Mouse (Mus musculus): ENCODE results near the gene Arhgef2.
A peak's percentile ranks its signal among the peaks of the same experiment; 100 is the strongest.

Arhgef2 gene

DNA sequence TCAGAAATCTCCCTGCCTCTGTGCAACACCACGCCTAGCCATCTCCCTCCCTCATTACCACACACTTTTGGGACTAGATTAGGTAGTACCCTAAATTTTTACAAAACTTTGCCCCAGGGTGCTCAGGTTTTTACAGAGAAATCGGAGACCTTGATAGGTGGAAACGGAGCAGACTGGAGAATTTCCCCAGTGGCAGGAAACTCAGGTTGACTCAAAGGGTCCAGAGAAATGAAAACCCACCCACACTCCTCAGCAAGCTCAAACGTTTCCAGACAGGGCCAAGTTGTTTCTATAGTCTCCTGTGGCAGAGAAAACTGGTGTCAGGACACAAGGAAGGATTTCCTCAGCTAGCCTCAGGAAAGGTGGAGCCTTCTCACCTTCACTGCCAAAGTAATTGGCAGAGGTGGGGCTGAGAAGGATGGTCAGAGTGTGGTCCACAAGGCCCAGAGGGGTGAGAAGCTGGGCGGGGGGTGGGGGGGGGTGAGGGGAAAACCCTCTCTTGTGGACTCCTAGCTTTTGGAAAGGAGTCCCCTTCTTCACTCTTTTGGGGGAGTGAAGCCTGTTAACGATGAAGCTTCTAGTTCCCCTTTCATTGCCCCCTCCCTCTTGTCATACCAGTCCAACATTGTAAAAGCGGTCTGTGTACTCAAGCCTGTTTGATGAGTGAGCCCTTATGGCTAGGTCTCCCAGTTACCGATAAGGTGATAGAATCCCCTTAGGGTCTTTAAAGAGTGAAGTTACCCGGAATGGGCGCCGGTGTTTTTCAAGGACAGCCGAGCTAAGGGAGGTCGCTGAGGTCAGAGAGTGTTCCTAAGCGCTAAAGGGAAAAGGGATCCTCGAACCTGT lies 14.6 kb downstream of the Arhgef2 start:
- no peak for DNase-seq (ENCODE audit: low spot score in 2 of 2)

DNA sequence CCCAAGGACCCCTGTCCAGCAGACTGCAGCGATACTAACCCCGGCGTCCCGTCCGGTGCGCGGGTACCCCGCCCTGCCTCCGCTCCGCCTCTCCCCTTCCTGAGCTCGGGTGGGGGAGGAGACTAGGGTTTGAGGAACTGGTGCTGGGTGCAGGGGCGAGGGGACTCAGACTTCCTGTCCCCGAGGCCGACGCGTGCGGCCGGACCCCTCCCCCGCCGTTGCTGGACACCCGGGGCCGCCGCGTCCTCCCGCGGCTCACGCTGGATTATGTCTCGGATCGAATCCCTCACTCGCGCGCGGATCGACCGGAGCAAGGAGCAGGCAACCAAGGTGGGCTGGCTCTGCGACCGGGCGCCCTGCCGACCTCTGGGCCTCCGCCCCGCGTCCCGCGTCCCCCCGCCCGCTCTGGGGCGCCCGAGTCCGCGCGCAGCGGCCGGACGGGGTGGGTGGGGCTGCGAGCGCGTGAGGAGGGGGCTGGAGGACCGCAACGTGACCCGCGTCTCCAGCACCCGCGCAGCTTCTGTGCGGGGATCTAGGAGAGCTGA lies 15.3 kb downstream of the Arhgef2 start:
- DNase-seq (ENCODE audit: low spot score in 2 of 2) = peak; percentile 57 to 78

DNA sequence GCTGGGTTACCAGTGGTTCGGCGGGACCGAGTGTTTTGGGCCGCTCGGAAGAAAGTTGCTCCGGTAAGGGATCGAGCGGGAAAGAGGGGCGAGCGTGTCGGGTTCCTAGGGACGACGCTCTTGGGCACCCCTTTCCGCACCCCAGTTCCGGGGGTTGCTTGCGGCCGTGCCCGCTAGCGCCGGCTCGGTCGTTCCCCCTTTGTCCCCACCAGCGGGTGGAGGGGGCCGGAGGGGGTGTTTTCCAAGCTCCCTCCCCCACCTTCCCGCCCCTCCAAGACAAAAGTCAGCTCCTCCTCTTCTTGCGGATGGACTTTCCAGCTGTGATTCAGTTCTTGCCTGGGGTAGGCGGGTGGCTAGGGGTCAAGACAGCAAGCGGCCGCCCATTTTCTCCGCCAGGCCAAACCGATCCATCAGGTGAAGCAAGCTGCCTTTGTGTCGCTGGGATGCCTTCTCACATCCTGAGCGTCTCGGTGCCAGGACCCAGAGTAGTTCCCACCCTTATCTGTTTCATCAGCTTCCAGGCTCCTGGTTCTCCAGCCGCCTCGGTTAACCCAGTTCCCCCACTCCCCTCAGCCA lies 15.9 kb downstream of the Arhgef2 start:
- DNase-seq (ENCODE audit: low spot score in 2 of 2) = peak; percentile 46 to 62

DNA sequence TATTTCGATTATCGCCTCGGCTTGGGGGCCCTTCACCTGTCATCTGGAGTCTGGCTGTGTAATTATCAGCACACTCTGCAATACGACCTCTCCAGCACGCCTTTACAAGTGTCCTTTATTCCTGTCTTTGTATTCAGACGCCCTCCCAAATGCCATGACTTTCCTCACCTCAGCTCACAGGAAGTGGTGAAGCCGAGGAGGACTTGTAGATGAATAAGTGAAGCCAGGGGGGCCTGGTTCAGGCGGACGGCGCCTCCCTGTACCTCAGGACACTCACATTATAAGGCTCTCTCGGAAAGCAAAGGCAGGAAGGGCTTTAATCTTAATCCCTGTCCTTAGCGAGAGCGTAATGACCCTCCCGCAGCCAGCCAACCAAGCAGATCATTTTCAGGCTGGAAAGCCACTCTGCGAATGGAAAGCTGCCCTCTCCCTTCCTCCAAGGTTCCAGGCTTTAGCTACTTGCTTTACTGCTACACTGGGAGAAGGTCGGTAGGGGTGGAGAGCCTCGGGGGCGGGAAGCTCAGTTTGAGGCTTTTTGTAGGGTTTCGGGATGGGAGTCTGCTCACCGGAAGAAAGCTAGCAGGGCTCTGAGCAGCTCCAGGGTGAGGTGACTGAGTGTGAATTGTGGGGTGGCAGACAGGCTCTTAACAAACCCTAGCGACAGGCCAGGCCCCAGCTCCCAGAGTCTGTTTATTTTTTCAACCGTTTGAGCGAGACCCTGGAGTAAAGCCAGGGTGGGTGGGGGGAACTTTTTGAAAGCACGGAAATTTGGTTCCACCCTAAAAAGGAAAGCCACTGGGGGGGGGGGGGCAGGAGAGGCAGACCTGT lies 16.6 kb downstream of the Arhgef2 start:
- DNase-seq (ENCODE audit: low spot score in 2 of 2) = peak; percentile 24 to 31

DNA sequence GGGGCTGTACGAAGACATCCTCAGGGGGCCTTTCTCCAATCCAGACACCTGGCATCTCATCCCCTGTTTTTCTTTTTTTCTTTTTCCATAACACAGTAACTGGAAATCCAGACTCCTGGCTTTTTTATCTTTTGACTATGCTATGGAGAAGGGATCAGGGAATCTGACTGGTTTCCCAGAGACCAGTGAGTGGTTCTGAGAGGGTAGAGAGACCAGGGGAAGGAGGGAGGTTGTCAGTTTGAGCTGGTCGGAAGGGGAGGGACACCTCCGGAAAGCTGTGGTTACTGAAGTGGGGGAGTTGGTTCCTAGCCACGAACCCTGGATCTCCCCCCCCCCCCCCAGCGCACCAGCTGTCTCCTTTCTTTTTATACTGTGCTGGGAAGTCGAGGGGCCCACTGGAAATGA lies 17.2 kb downstream of the Arhgef2 start:
- no peak for DNase-seq (ENCODE audit: low spot score in 2 of 2)

DNA sequence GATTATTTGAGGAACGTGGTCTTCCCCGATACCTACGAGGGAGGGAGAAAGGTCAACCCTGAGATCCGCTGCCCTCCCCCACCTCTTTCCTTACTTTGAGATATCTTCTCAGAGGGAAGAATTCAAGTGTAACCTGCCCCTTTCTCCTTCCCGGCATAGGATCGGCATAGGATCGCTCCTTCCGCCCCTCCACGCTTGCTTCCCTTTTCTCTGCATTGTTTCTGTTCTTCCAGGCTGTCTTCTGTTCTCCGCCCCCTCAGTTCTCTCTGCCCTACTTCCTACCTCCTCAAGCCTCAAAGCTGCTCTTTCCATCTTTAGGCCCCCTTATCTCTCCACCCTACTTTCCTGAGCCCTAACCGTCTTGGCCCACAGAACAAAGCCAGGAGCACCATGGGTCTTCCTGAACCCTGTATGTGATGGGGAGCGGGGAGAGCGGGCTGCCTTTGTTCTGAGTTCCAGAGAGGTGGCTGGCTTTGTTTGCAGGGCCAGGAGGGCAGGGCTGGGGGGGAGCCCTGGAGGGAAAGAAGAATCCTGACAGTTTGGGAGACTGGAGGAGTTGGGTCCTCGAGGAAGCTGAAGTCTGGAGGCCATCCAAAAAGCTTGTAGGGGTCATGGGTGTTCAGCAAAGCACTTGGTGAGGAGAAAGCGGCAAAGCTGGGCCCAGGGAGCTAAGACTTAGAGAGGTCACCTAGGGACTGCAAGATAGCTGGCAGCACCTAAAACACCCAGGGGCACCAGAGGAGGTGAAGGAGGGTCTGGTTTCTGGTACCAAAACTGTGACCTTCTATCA lies 17.8 kb downstream of the Arhgef2 start:
- peak in 1 of 2 experiments; percentile 26 for DNase-seq (ENCODE audit: low spot score in 2 of 2)

DNA sequence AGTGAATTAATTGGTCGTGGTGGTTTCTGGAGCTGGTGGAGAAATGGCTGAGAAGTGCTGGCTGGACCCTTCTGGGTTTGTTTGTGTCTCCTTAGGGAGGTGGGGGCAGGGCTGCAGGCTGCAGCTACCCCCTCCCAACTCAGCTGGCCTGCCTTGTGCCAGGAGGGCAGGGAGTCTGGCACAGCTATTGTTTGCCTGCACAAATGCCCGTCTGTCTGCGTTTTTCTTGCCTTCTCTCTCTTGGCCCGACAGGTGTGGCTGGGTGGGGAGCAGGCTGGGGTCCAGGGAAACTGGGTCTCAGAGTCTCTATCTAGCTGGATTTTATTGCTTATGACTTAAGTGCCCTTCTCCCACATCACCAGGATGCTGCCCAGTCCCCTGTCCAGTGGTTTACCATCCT lies 18.6 kb downstream of the Arhgef2 start:
- DNase-seq (ENCODE audit: low spot score in 2 of 2) = no peak

DNA sequence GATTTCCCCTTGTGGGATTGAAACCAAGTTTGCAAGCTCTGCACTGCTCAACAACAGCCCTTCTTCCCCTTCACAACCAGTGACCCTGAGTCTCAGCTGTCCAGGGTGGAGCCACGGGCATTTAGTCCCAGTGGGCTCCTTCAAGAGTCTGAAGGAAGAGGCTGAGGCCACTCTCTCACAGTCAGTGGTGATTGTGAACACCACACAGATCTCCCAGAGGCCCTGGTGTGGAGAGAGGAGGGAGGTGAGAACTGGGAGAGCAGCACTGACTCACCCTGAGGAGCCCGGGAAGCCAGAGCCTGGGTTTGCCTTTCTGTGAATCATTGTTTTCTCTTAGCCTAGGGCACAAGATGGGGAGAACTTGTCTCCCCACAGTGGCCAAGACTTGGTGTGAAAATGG lies 19.2 kb downstream of the Arhgef2 start:
- DNase-seq (ENCODE audit: low spot score in 2 of 2) = peak; percentile 41 to 51

DNA sequence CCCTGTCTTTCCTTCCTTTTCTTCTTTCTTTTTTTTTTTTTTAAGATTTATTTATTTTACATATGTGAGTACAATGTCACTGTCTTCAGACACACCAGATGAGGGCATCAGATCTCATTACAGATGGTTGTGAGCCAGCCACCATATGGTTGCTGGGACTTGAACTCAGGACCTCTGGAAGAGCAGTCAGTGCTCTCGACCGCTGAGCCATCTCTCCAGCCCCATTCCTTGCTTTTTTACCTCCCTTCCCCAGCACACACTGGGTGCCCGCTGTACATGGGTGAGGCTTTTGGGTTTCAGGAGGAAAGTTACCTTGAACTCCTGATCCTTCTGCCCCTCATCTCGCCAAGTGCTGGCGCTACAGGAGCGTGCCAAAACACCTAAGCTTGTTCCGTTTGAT lies 19.8 kb downstream of the Arhgef2 start:
- DNase-seq (ENCODE audit: low spot score in 2 of 2) = no peak

DNA sequence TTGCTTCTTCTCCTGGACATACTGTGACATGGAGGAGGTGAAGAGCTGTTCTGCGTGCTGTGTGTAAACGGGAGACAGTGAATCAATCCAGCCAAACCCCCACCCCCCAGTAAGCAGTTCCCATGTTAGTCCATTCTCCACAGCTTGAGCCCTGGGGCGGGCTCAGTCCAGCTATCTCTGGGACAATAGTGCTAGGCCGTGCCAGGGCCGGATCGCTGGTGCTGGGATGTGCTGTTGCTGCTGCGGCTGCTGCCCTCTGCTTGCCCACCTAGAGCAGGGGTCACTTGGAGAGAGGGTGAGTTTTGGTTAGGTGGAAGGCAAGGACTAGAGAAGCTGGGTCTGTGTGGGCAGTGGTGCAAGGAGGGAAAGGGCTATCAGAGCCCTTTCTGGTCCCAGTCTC lies 20.6 kb downstream of the Arhgef2 start:
- no peak for DNase-seq (ENCODE audit: low spot score in 2 of 2)

DNA sequence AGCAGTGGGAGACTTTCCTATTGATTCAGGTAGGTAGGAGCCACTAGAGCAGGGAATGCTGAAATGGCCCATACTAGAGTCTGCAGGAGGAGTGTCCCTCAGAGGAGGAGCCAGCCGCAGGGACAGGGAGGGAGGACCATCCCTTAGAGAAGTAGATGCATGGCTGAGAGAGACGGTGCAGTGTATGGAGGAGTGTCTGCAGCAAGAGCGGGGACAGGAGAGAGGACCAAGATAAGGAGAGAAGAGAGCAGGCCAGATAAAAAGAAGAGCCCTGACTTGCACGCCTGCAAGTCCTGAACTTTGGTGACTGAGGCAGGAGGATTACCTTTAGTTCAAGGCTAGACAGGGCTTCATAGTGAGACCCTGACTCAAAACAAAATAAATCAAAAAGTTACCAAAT lies 21.3 kb downstream of the Arhgef2 start:
- no peak for DNase-seq (ENCODE audit: low spot score in 2 of 2)

DNA sequence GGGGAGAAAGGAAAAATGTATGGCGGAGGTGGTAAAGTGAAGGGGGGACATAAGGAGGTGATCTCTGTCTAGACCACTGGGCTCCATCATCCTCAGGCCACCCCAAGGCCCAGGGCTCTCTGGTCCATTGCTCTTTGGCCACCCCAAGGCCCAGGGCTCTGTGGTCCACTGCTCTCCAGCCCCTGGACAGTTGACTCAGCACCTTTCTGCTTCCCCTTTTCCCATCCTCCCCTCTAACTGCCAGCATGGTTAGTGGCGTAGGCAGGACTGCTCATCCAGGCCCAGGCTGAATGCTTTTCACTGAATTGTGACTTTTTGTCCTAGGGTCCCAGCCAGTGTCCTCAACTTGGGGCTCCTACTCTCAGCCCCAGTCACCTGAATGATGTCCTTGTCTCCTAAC lies 21.8 kb downstream of the Arhgef2 start:
- no peak for DNase-seq (ENCODE audit: low spot score in 2 of 2)

DNA sequence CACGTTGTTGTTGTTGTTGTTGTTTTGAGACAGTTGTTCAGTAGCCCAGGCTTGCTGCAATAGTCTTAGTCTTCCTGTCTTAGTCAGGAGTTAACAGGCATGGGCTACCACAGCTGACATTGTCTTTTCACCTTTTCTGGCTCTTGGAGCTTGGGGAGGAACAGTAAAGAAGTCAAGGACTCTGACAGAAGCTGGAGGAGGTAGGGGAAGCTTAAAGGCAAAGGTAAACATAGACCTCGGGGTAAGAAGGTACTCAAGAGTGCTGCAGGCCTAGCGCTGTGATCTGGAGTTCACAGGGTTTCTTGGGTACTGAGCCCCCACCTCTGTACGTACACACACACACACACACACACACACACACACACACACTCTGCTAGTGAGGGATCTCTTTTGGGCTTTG lies 23.0 kb downstream of the Arhgef2 start:
- DNase-seq (ENCODE audit: low spot score in 2 of 2) = no peak

DNA sequence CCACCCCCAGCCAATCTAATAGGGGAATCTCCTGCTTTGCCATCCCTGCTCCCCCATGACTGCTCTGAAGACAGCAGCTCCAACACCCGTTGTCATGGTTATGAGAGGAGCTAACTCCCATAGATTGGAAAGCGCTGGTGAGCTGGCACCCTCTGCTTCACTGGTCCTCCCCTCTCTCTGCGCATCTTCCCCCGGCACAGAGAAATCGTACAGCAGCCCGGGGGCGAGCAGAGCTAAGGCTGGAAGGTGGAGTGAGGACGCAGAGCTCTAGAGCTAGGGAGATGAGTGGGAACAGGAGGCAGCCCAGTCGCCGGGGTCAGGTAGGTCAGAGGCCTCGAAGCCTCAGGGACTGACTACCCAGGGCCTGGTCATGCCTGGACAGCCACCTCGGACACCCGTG lies 23.5 kb downstream of the Arhgef2 start:
- DNase-seq (ENCODE audit: low spot score in 2 of 2) = no peak

DNA sequence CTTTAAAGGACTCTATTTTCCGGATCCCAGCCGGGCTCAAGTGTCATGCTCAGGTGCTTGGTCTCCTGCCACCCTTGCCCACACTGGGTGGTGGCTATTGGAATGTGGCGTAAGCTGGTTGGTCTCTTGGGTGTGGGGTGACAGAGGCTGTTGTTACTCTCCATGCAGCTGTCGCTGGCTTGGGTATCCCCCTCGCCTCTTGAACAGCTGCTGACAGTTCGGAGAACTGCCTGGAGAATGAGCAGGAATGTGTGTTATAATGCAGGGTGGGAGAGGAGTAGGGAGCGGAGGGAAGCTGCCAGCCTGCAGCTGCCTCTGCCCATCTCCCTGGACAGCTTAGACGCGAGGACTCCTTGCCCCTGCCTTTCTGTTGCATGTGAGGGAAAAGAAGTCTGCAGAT lies 24.3 kb downstream of the Arhgef2 start:
- DNase-seq (ENCODE audit: low spot score in 2 of 2) = no peak

DNA sequence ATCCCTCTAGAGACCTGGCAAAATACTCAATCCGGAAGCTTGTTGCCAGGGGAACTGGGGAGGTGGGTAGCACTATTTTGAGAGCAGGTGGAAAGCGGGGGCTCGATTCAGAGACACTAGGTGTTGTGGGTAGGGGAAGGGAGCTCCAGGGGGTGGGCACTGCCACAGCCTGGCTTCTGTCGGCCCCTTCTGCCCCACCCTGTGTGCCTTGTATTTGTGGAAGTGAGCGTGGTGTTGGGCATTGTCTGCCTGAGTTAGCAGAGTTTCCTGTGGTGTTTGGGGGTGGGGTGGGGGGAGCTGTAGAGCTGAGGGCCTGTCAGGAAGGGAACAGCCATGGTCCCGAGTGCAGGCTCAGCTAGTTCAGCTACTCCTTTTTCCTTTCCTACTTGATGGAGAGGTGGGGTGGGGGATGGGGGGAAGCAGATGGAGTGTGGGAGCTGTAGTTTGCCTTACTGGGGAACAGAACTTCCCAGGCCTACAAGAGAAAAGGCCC lies 25.1 kb downstream of the Arhgef2 start:
- DNase-seq (ENCODE audit: low spot score in 2 of 2) = no peak

DNA sequence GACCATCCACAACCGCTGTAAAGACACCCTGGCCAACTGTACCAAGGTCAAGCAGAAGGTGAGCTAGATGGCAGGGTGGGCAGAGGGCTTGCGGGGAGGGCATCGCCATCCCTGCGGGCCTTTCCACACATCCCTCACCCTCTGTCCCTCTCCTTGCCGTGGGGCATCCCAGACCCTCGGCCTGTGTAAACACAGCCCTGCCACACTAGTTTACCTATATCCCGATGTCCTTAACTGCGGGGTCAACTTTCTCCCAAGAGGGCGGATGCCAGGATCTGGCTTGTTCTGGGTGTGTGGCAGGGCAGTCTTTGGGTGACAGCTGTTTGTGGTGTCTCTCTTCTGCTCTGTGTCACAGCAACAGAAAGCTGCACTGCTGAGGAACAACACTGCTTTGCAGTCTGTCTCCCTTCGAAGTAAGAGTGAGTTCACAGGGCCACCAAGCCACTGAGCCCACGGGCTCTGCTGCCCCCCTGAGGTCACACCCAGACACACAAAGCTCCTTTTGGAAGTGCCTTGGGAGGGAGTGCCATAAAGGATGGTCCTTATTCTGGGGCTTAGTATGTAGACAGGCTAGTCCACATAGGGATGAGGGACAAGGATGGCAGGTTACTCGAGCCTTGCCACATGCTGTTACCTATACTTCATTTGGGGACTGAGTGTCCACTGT lies 26.3 kb downstream of the Arhgef2 start:
- DNase-seq (ENCODE audit: low spot score in 2 of 2) = no peak

DNA sequence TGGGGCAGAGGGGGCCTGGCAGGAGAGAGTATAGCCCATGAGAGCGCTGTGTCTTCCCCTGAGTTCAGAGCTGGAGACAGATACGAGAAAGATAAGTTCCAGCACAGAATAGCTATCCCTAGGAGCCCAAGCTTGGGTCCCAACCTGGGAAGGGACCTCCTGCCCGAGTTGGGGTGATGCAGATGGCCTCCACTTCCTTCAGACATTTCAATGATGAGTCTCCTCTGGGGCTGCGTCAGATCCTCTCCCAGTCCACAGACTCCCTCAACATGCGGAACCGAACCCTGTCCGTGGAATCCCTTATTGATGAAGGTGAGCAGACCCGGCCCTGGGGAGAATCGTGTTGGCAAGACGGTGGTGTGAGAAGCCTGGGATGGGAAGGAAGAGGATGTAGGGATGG lies 27.3 kb downstream of the Arhgef2 start:
- no peak for DNase-seq (ENCODE audit: low spot score in 2 of 2)

DNA sequence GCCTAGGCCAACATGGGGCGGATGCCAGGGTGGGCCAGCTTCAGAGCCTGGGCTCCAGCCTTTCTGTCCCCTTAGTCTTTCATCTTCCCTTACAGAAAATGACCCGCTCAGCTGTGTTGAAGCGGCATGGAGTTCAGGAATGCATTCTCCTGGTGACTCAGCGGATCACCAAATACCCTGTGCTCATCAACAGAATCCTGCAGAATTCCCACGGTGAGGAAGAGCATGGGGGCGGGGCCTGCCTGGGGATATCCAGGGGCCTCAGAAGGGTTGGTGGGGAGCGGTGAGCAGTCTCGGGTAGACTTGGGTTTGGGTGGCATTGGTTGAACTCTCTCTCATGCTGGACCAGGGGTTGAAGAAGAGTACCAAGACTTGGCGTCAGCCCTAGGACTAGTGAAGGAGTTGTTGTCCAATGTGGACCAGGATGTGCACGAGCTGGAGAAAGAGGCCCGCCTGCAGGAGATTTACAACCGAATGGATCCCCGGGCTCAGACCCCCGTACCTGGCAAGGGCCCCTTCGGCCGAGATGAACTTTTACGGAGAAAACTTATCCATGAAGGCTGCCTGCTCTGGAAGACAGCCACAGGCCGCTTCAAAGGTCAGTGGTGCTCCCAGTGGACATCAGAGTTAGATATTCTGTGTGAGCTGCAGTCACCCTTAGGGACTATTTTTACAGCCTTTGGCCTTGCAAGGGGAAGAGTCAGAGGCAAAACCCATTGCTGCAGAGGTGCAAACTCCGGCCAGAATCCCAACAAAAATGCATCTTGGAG lies 29.9 kb downstream of the Arhgef2 start:
- DNase-seq (ENCODE audit: low spot score in 2 of 2) = no peak

DNA sequence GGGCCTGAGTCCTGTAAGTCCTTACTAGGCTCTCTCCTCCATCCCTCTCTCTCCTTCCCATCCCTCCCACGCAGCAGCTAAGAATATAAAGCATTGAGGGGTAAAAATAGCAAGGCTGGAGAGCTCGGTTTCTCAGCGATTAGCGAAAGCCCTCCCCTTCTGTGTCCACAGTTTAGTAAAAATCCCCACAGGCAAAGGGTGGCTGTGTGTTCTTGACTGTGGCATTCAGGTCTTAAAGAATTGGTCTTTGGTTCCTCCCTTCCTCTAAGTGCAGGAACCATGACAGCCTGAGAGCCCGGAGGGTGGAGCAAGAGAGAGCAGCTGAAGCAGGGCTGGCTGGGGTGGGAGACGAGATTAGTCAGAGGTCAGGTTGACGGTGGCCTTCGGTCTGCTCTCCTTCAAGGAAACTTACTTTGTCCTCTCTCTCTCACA lies 30.8 kb downstream of the Arhgef2 start:
- no peak for DNase-seq (ENCODE audit: low spot score in 2 of 2)

All from urinary bladder, postnatal 36 days (tissue).